Mouse (Mus musculus) midbrain, embryonic 16.5 days (tissue): ENCODE data around the gene Tgm1. TPM values are rescaled to one million over a fixed set of nuclear protein-coding genes. Genes with fewer than 3 reads are reported as not detected.
A peak's percentile ranks its signal among the peaks of the same experiment; 100 is the strongest.

Source experiments
- ATAC-seq: fragments of 200-750 bp; cut with Nextera tagmentation; 2 replicates; pipeline ENCODE4 v1.8.0; 2017; ENCODE audit warnings: moderate TSS enrichment
- H3K27ac ChIP-seq: fragments of 300-500 bp; sonication (generic); 2 replicates; pipeline ENCODE4 v1.5.1; 2014; ENCODE audit warnings: mild to moderate bottlenecking, low read length, mixed read lengths
- H3K27me3 ChIP-seq: fragments of 300-500 bp; sonication (generic); 2 replicates; pipeline ENCODE4 v1.6.1; 2014; ENCODE audit warnings: low read depth, low read length, mixed read lengths; ENCODE audit not compliant: control insufficient read depth, insufficient read depth
- H3K36me3 ChIP-seq: fragments of 300-500 bp; sonication (generic); 2 replicates; pipeline ENCODE4 v1.6.1; 2014; ENCODE audit warnings: mild to moderate bottlenecking, low read length, moderate library complexity, mixed read lengths; ENCODE audit not compliant: control insufficient read depth, insufficient read depth
- H3K4me1 ChIP-seq: fragments of 300-500 bp; sonication (generic); 2 replicates; pipeline ENCODE4 v1.6.1; 2014; ENCODE audit warnings: mild to moderate bottlenecking, low read length, mixed read lengths; ENCODE audit not compliant: control insufficient read depth, insufficient read depth
- H3K4me2 ChIP-seq: fragments of 300-500 bp; sonication (generic); 2 replicates; pipeline ENCODE4 v1.6.1; 2014; ENCODE audit warnings: mild to moderate bottlenecking, low read length, mixed read lengths
- H3K4me3 ChIP-seq: fragments of 300-500 bp; sonication (generic); 2 replicates; pipeline ENCODE4 v1.5.1; 2014; ENCODE audit warnings: low read depth, mild to moderate bottlenecking, low read length, moderate library complexity, mixed read lengths
- H3K9ac ChIP-seq: fragments of 300-500 bp; sonication (generic); 2 replicates; pipeline ENCODE4 v1.6.1; 2014; ENCODE audit warnings: low read depth, low read length, mixed read lengths
- H3K9me3 ChIP-seq: fragments of 300-500 bp; sonication (generic); replicated peaks from 2 replicates; pipeline ENCODE4 v1.6.1; 2014; ENCODE audit warnings: mild to moderate bottlenecking, low read length, mixed read lengths; ENCODE audit not compliant: control insufficient read depth, poor library complexity, severe bottlenecking
- WGBS: fragments of 180-500 bp; shearing (Covaris S2); extraction: QIAGEN DNeasy Blood & Tissue Kit; methylation state at CpG from one replicate; pipeline ENCODE4 v1.1.7; 2014; 5-methylcytosine and 5-hydroxymethylcytosine counted together
- polyA plus RNA-seq: library from polyadenylated mRNA; unstranded; fragments of >200 nt; fragmentation: Nextera tagmentation; extraction: Ambion mirVana; gene quantifications from 2 replicates; pipeline ENCODE4 v1.2.1, GENCODE M21; 2015

The Tgm1 gene
- polyA plus RNA-seq, 1 experiment from 2014 or later, result 0.13 TPM

GRCm38 (mm10) chr14:55745861-55746237 is 32.1 kb upstream of the Tgm1 start:
- Histone ChIP-seq H3K4me1 (peaks cover 32% of the 10 kb centered on the region), H3K4me2 (peak overlapping the region; percentile 75), H3K9me3 (no peaks in the 10 kb centered on the region), H3K27me3 (no peaks in the 10 kb centered on the region), H3K36me3 (peaks cover 7% of the 10 kb centered on the region), H3K27ac (no peak overlapping the region), H3K9ac (peak overlapping the region; percentile 77), H3K4me3 (peak overlapping the region; percentile 78)
- ATAC-seq, result peak; percentile 10; the same call in 1 of the 2 replicates
- WGBS, result under 1% methylated on average over 31 of the region's 31 CpGs

- Histone ChIP-seq H3K4me2 (peak within 1 kb of the TSS; percentile 75), H3K9ac (peak within 1 kb of the TSS; percentile 77), H3K9me3 (no peaks in the 10 kb centered on the region), H3K4me1 (peaks cover 32% of the 10 kb centered on the region), H3K27ac (no peak within 1 kb of the TSS), H3K36me3 (peaks cover 6% of the 10 kb centered on the region), H3K4me3 (peak within 1 kb of the TSS; percentile 78), H3K27me3 (no peaks in the 10 kb centered on the region)
- ATAC-seq, result peak; percentile 82
- WGBS, result 2% methylated on average over 47 of the region's 48 CpGs
Measured at GRCm38 (mm10) chr14:55745180-55745860, 31.6 kb upstream of the Tgm1 start, which contains the start of the genes Dhrs1 and Nop9. Dhrs1 (minus strand) TSS chr14:55745690. Nop9 (plus strand) TSS chr14:55745693.

GRCm38 (mm10) chr14:55743711-55744110 is 30.0 kb upstream of the Tgm1 start:
- ATAC-seq, result peak; percentile 66
- 0 out of 2 replicates have a peak overlapping the region, but pooled peaks have one; percentile 25 for H3K9ac ChIP-seq
- peaks cover 32% of the 10 kb centered on the region for H3K4me1 ChIP-seq
- no peak overlapping the region for H3K4me3 ChIP-seq
- H3K36me3 ChIP-seq, result peaks cover 8% of the 10 kb centered on the region; the same call in 1 of the 2 replicates
- no peaks in the 10 kb centered on the region for H3K27me3 ChIP-seq
- WGBS, result 22% methylated on average over 10 of the region's 10 CpGs
- no peak overlapping the region for H3K27ac ChIP-seq
- H3K4me2 ChIP-seq, result peak overlapping the region; percentile 75
- H3K9me3 ChIP-seq, result no peaks in the 10 kb centered on the region

- no peak for ATAC-seq
- no peak overlapping the region for H3K27ac ChIP-seq
- WGBS, result 88% methylated on average over 9 of the region's 9 CpGs
- no peak overlapping the region for H3K4me3 ChIP-seq
- H3K9ac ChIP-seq, result no peak overlapping the region
- H3K9me3 ChIP-seq, result no peaks in the 10 kb centered on the region
- H3K4me1 ChIP-seq, result no peaks in the 10 kb centered on the region
- peaks cover 15% of the 10 kb centered on the region; the same call in 1 of the 2 replicates for H3K36me3 ChIP-seq
- no peak overlapping the region for H3K4me2 ChIP-seq
- no peaks in the 10 kb centered on the region for H3K27me3 ChIP-seq
Measured at GRCm38 (mm10) chr14:55737086-55737687, 23.5 kb upstream of the Tgm1 start.

- Histone ChIP-seq H3K4me1 (no peaks in the 10 kb centered on the region), H3K4me2 (no peak overlapping the region), H3K9ac (no peak overlapping the region), H3K9me3 (no peaks in the 10 kb centered on the region), H3K4me3 (no peak overlapping the region), H3K27me3 (no peaks in the 10 kb centered on the region), H3K27ac (no peak overlapping the region), H3K36me3 (peaks cover 15% of the 10 kb centered on the region; the same call in 1 of the 2 replicates)
- WGBS, result 86% methylated on average over 4 of the region's 4 CpGs
- ATAC-seq, result no peak
Measured at GRCm38 (mm10) chr14:55735758-55736157, 22.0 kb upstream of the Tgm1 start.

GRCm38 (mm10) chr14:55735334-55735733 is 21.6 kb upstream of the Tgm1 start:
- no peaks in the 10 kb centered on the region for H3K4me1 ChIP-seq
- H3K4me2 ChIP-seq, result no peak overlapping the region
- H3K4me3 ChIP-seq, result no peak overlapping the region
- ATAC-seq, result no peak
- H3K27ac ChIP-seq, result no peak overlapping the region
- no peak overlapping the region for H3K9ac ChIP-seq
- no peaks in the 10 kb centered on the region for H3K9me3 ChIP-seq
- no peaks in the 10 kb centered on the region for H3K27me3 ChIP-seq
- H3K36me3 ChIP-seq, result peaks cover 15% of the 10 kb centered on the region; the same call in 1 of the 2 replicates
- WGBS, result 69% methylated on average over 3 of the region's 3 CpGs

GRCm38 (mm10) chr14:55734869-55735268 is 21.1 kb upstream of the Tgm1 start:
- Histone ChIP-seq H3K4me3 (no peak overlapping the region), H3K9ac (no peak overlapping the region), H3K9me3 (no peaks in the 10 kb centered on the region), H3K4me2 (no peak overlapping the region), H3K27me3 (no peaks in the 10 kb centered on the region), H3K36me3 (peaks cover 11% of the 10 kb centered on the region; the same call in 1 of the 2 replicates), H3K4me1 (no peaks in the 10 kb centered on the region), H3K27ac (no peak overlapping the region)
- 75% methylated on average over 7 of the region's 7 CpGs for WGBS
- ATAC-seq, result no peak

GRCm38 (mm10) chr14:55733889-55734288 is 20.2 kb upstream of the Tgm1 start:
- no peak overlapping the region for H3K4me2 ChIP-seq
- WGBS, result 80% methylated on average over 10 of the region's 10 CpGs
- no peak overlapping the region for H3K9ac ChIP-seq
- no peak overlapping the region for H3K4me3 ChIP-seq
- H3K9me3 ChIP-seq, result no peaks in the 10 kb centered on the region
- no peak overlapping the region for H3K27ac ChIP-seq
- no peaks in the 10 kb centered on the region for H3K4me1 ChIP-seq
- no peak for ATAC-seq
- peaks cover 7% of the 10 kb centered on the region; the same call in 1 of the 2 replicates for H3K36me3 ChIP-seq
- no peaks in the 10 kb centered on the region for H3K27me3 ChIP-seq

GRCm38 (mm10) chr14:55730531-55731032 is 16.9 kb upstream of the Tgm1 start:
- Histone ChIP-seq H3K9me3 (no peaks in the 10 kb centered on the region), H3K27me3 (no peaks in the 10 kb centered on the region), H3K9ac (no peak overlapping the region), H3K4me1 (no peaks in the 10 kb centered on the region), H3K27ac (no peak overlapping the region), H3K4me2 (no peak overlapping the region), H3K4me3 (no peak overlapping the region), H3K36me3 (no peaks in the 10 kb centered on the region)
- ATAC-seq, result peak; percentile 73
- WGBS, result 73% methylated on average over 7 of the region's 7 CpGs
